Mouse (Mus musculus) urinary bladder, postnatal 25 days (tissue): Measurements from ENCODE around the gene Snrpf.
A peak's percentile ranks its signal among the peaks of the same experiment; 100 is the strongest.
"Not testable (repeated sequence)": the region's sequence is repeated elsewhere in the genome, so short reads cannot be mapped to it uniquely, and the experiment has no call there.

Source experiments
- DNase-seq: peaks from one replicate; pipeline ENCODE4 v3.0.0; 2022; ENCODE audit warnings: low spot score

Gene Snrpf

GRCm38 (mm10) chr10:93575960-93576359, 13.5 kb downstream of the Snrpf start:
- DNase-seq = no peak

GRCm38 (mm10) chr10:93574966-93575365, 14.5 kb downstream of the Snrpf start:
- DNase-seq = no peak

- DNase-seq = no peak
Measured at GRCm38 (mm10) chr10:93572209-93572608, 17.3 kb downstream of the Snrpf start.

- DNase-seq = no peak
Measured at GRCm38 (mm10) chr10:93568671-93569070, 20.8 kb downstream of the Snrpf start.

GRCm38 (mm10) chr10:93567841-93568566, 21.5 kb downstream of the Snrpf start:
- DNase-seq = no peak

GRCm38 (mm10) chr10:93567066-93567465, 22.4 kb downstream of the Snrpf start:
- DNase-seq = no peak

GRCm38 (mm10) chr10:93564518-93565090, 24.9 kb downstream of the Snrpf start:
- DNase-seq = no peak

- no peak for DNase-seq
Measured at GRCm38 (mm10) chr10:93559786-93560185, 29.7 kb downstream of the Snrpf start.

GRCm38 (mm10) chr10:93557971-93558370, 31.5 kb downstream of the Snrpf start:
- DNase-seq = not testable (repeated sequence)

- no peak for DNase-seq
Measured at GRCm38 (mm10) chr10:93552596-93552995, 36.9 kb downstream of the Snrpf start.

GRCm38 (mm10) chr10:93549821-93550220, 39.7 kb downstream of the Snrpf start:
- DNase-seq = no peak

- peak; percentile 70 for DNase-seq
Measured at GRCm38 (mm10) chr10:93548991-93549390, 40.5 kb downstream of the Snrpf start.

- DNase-seq = no peak
Measured at GRCm38 (mm10) chr10:93547741-93548270, 41.7 kb downstream of the Snrpf start.

- no peak for DNase-seq
Measured at GRCm38 (mm10) chr10:93544172-93544571, 45.3 kb downstream of the Snrpf start.

GRCm38 (mm10) chr10:93543176-93543575, 46.3 kb downstream of the Snrpf start:
- DNase-seq = no peak

GRCm38 (mm10) chr10:93542356-93542755, 47.1 kb downstream of the Snrpf start:
- no peak for DNase-seq

GRCm38 (mm10) chr10:93541585-93541984, 47.9 kb downstream of the Snrpf start:
- no peak for DNase-seq

GRCm38 (mm10) chr10:93540431-93541210, 48.9 kb downstream of the Snrpf start, which contains the start of gene Ccdc38:
Gene Ccdc38, plus strand, starts transcription at chr10:93540632.
- no peak for DNase-seq

GRCm38 (mm10) chr10:93539775-93540430, 49.6 kb downstream of the Snrpf start, which contains the start of gene Amdhd1:
Gene Amdhd1, minus strand, starts transcription at chr10:93540033.
- peak; percentile 63 for DNase-seq

- DNase-seq = no peak
Measured at GRCm38 (mm10) chr10:93538818-93539217, 50.7 kb downstream of the Snrpf start.

- DNase-seq = no peak
Measured at GRCm38 (mm10) chr10:93538287-93538686, 51.2 kb downstream of the Snrpf start.
